Mouse (Mus musculus) small intestine, adult 2 months (tissue): ENCODE measurements around the gene Cdrt4.

Experiments used
- CTCF ChIP-seq: fragments of 200-500 bp; IDR thresholded peaks from 2 replicates; pipeline ENCODE4 v1.5.1; 2012; ENCODE audit warnings: low read depth, mild to moderate bottlenecking, control low read depth, inconsistent platforms, low read length, moderate library complexity, mixed read lengths; ENCODE audit not compliant: insufficient replicate concordance, insufficient read length; ENCODE audit errors: extremely low read depth
- POLR2A ChIP-seq: fragments of 200-500 bp; IDR thresholded peaks from 2 replicates; pipeline ENCODE4 v1.6.1; 2012; ENCODE audit warnings: low read depth, mild to moderate bottlenecking, control low read depth, inconsistent platforms, low read length, moderate library complexity

- TF ChIP-seq POLR2A (no peak), CTCF (no peak)
These were observed 37.9 kb upstream of the Cdrt4 start for GRCm38 (mm10) chr11:62913141-62913540.
